Mouse (Mus musculus): ENCODE data around the gene Kcnk1. TPM values are rescaled to one million over a fixed set of nuclear protein-coding genes. Genes with fewer than 3 reads are reported as not detected.

Gene Kcnk1
- total and polyA plus RNA-seq, 3 experiments, result not detected

GRCm38 (mm10) chr8:126032776-126033175 lies 37.8 kb downstream of the Kcnk1 start (continued):
- no peak for TF ChIP-seq MXI1 (IDR thresholded peaks at IDR 0.05; ENCODE audit: low read depth, low read length)

DNA sequence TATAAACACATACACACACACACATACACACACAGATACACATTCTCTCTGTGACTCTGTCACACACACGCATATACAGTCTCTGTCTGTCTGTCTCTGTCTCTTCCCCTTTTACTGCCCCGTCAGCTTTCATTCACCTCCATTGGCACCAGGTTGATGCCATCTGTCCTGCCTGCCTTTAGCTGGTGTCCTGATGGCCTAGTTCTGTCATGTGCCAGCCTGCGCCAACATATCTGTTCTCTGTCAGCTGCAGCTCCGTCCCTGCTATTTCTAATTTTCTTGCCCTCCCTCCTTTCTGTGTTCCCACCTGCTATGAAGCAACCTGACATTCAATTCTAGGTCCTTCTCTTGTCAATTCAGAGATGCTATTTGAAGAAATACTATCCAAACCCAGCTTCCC lies 40.1 kb downstream of the Kcnk1 start:
- H3K36me3 ChIP-seq (replicated peaks in 1 of 2; ENCODE audit: control insufficient read depth in 1 of 2, insufficient read depth in 1 of 2, low read length in 1 of 2), result no peaks in the 10 kb centered on the region
- in situ Hi-C loops (cut with MboI; ENCODE audit: low pct_ligation_motif_present, low pct_unique_long_range_greater_than_20kb, low sequenced_read_pairs), result no loop called here

DNA sequence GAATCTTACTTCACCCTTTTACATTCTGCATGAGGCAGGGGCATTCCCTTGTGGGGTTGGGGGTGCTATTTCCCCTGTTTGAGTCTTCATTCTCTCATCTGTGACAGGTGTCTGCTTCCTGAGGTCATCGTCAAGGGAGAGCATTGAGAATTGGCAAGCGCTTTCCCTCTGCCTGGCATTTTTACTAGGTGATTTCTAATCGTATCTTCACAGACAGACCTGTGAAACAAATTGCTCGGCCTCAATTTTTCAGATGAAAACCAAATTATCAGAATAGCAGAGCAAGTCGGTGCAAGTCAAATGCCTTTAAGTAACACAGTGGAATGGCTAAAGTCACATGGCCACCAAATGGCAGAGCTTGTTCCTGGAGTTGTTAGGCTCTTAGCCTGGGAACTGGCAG lies 41.4 kb downstream of the Kcnk1 start:
- H3K36me3 ChIP-seq (replicated peaks in 1 of 2; ENCODE audit: control insufficient read depth in 1 of 2, insufficient read depth in 1 of 2, low read length in 1 of 2), result no peaks in the 10 kb centered on the region
- no peak for TF ChIP-seq RAD21 (IDR thresholded peaks at IDR 0.05; ENCODE audit: low read depth, low read length)
- no peak for TF ChIP-seq MAFK (IDR thresholded peaks at IDR 0.05; ENCODE audit: insufficient replicate concordance, low read length)
- no peak for TF ChIP-seq ZC3H11A (IDR thresholded peaks at IDR 0.05; ENCODE audit: low read depth, low read length)
- TF ChIP-seq ZNF384 (IDR thresholded peaks at IDR 0.05; ENCODE audit: low read depth, low read length), result no peak
- no peak for TF ChIP-seq RCOR1 (conservative IDR thresholded peaks at IDR 0.05; ENCODE audit: low read depth, low read length)
- TF ChIP-seq TCF12 (IDR thresholded peaks at IDR 0.05; ENCODE audit: low read depth, low read length), result no peak
- TF ChIP-seq E2F4 (IDR thresholded peaks at IDR 0.05; ENCODE audit: insufficient replicate concordance, low read depth, low read length), result no peak
- no peak for TF ChIP-seq PAX5 (IDR thresholded peaks at IDR 0.05; ENCODE audit: low read length)
- TF ChIP-seq SIN3A (IDR thresholded peaks at IDR 0.05; ENCODE audit: low read length), result no peak
- TF ChIP-seq BHLHE40 (IDR thresholded peaks at IDR 0.05; ENCODE audit: low read depth, low read length), result no peak
- no peak for TF ChIP-seq POLR2A (IDR thresholded peaks at IDR 0.05; ENCODE audit: low read depth, low read length)
- no peak for TF ChIP-seq CHD1 (IDR thresholded peaks at IDR 0.05; ENCODE audit: low read depth, low read length)
- TF ChIP-seq CTCF (conservative IDR thresholded peaks at IDR 0.05 in 1 of 2, IDR thresholded peaks at IDR 0.05 in 1 of 2; ENCODE audit: low read depth in 2 of 2, low read length in 2 of 2), result no peak
- TF ChIP-seq ZMIZ1 (IDR thresholded peaks at IDR 0.05; ENCODE audit: low read depth, low read length), result no peak
- no peak for TF ChIP-seq EP300 (IDR thresholded peaks at IDR 0.05; ENCODE audit: low read length)
- H3K4me1 ChIP-seq (ENCODE audit: control insufficient read depth in 1 of 2, insufficient read depth in 2 of 2), result no peaks in the 10 kb centered on the region
- H3K4me2 ChIP-seq (ENCODE audit: insufficient read depth, low read depth, poor library complexity, severe bottlenecking), result no peak overlapping the region
- no peak overlapping the region for H3K4me3 ChIP-seq (replicated peaks in 1 of 3; ENCODE audit: low read depth in 2 of 3, low read length in 2 of 3, poor library complexity in 1 of 3)
- DNase-seq (ENCODE audit: extremely low read depth), result no peak
- no peak overlapping the region for H3K27ac ChIP-seq (ENCODE audit: insufficient read depth, low read depth)
- H3K79me2 ChIP-seq (replicated peaks; ENCODE audit: control insufficient read depth, extremely low read depth, insufficient read depth, poor library complexity, severe bottlenecking), result no peaks in the 10 kb centered on the region
- H3K27me3 ChIP-seq (replicated peaks), result peaks cover 78% of the 10 kb centered on the region
- in situ Hi-C loops (cut with MboI; ENCODE audit: low pct_ligation_motif_present, low pct_unique_long_range_greater_than_20kb, low sequenced_read_pairs), result no loop called here
- dilution Hi-C loops (cut with MboI; ENCODE audit: extremely low pct_ligation_motif_present, extremely low pct_unique_long_range_greater_than_20kb, low sequenced_read_pairs), result no loop called here
- H3K9ac ChIP-seq (ENCODE audit: insufficient read depth, low read depth), result no peak overlapping the region
- H3K9me3 ChIP-seq (replicated peaks; ENCODE audit: low read length), result no peaks in the 10 kb centered on the region

More for the DNA sequence above, 40.1 kb downstream of the Kcnk1 start:
- Histone ChIP-seq H3K79me2 (replicated peaks; ENCODE audit: control insufficient read depth, extremely low read depth, insufficient read depth, poor library complexity, severe bottlenecking) (no peaks in the 10 kb centered on the region), H3K27me3 (replicated peaks) (peaks cover 80% of the 10 kb centered on the region), H3K9me3 (replicated peaks; ENCODE audit: low read length) (no peaks in the 10 kb centered on the region), H3K9ac (ENCODE audit: insufficient read depth, low read depth) (no peak overlapping the region), H3K4me3 (replicated peaks in 1 of 3; ENCODE audit: low read depth in 2 of 3, low read length in 2 of 3, poor library complexity in 1 of 3) (no peak overlapping the region), H3K4me1 (ENCODE audit: control insufficient read depth in 1 of 2, insufficient read depth in 2 of 2) (no peaks in the 10 kb centered on the region), H3K4me2 (ENCODE audit: insufficient read depth, low read depth, poor library complexity, severe bottlenecking) (no peak overlapping the region), H3K27ac (ENCODE audit: insufficient read depth, low read depth) (no peak overlapping the region)
- DNase-seq (ENCODE audit: extremely low read depth), result no peak
- dilution Hi-C loops (cut with MboI; ENCODE audit: extremely low pct_ligation_motif_present, extremely low pct_unique_long_range_greater_than_20kb, low sequenced_read_pairs), result no loop called here
- TF ChIP-seq USF1 (IDR thresholded peaks at IDR 0.05; ENCODE audit: low read depth, low read length) (no peak), GABPA (IDR thresholded peaks at IDR 0.05; ENCODE audit: insufficient replicate concordance, low read depth, low read length) (no peak)

Measured in CH12.LX (cell line).